Mouse (Mus musculus) bone marrow macrophage, adult 2 months (primary cell): ENCODE results near the gene Acbd3.

ENCODE experiments used
- CTCF ChIP-seq: IDR thresholded peaks from 2 replicates; pipeline ENCODE4 v1.5.1; 2012; ENCODE audit warnings: low read depth, mild to moderate bottlenecking, low read length, moderate library complexity
- POLR2A ChIP-seq: IDR thresholded peaks from 2 replicates; pipeline ENCODE4 v1.6.1; 2012; ENCODE audit warnings: mild to moderate bottlenecking, low read depth, low read length, borderline replicate concordance

DNA sequence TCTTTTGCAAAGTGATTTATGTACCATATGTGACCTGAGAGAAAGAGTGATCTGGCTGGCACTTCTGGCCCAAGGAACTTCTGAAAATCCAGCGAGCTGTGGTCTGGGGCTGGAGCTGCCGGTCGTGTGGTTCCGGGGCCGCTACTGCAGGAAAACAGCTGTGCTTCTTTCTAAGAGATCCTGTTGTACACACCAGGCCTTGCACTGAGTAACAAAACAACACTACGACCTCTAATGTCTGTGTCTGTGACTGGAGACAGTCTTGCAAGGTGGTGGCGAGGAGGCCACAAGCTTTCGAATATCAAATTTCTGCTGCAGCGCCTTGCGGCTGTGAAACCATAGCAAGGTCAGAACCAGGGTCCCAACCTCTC is 51.4 kb downstream of the Acbd3 start:
- no peak for TF ChIP-seq POLR2A
- TF ChIP-seq CTCF: no peak
